Mouse (Mus musculus): ENCODE measurements around the gene Them5.

GRCm38 (mm10) chr3:94377028-94377923 lies 35.4 kb downstream of the Them5 start:
- no peak for TF ChIP-seq CTCF (IDR thresholded peaks at IDR 0.05; ENCODE audit: low read depth)
- TF ChIP-seq EP300 (optimal IDR thresholded peaks at IDR 0.05): no peak

Data from stomach, postnatal 0 days (tissue).